Mouse (Mus musculus) heart, postnatal 0 days (tissue): ENCODE data around the gene Rrnad1.

ENCODE experiments used
- CTCF ChIP-seq: IDR thresholded peaks from 2 replicates; pipeline ENCODE4 v1.5.1; 2016; ENCODE audit warnings: antibody characterized with exemption, control low read depth, low read depth
- EP300 ChIP-seq: IDR thresholded peaks from 2 replicates; pipeline ENCODE4 v1.6.1; 2016; ENCODE audit warnings: antibody characterized with exemption, low read depth

DNA sequence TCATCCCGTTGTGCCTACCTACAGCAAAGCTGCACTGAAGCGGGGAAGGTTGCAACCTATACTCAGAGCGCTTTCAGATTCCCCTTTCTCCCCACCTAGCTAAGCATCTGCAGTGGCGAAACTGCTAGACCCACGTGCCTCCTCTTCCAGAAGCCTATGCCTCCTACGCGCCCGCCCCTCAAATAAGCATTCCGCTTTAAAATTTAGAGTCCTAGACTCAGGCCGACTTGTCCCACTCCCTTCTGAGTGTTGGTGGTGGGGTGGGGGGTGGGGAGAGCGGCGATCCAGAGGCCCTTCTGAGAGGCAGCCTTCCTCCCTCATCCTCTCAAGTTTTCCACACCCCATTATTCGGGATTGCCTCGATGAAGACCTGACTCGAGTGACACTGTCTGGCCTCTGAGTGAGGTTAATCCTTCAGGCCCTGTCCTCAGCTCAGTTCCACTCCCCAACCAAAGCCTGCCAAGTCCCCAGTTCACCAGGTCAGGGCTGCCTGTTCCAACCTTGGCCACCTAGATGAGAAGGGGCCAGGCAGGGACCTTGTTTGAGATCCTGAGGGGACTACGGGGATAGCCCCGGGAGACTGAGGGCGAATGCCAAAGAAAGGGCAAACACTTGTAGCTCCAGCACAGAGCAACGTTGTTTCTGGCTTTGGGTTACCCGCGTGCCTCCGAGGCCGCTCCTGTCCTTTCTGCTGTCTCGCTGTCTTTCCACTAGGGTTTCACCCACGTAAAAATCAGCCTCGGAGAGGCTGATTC is 16.7 kb upstream of the Rrnad1 start:
- no peak for TF ChIP-seq CTCF
- TF ChIP-seq EP300, result no peak
